Mouse (Mus musculus) MEL (cell line): ENCODE results near the gene Cyp4f17. TPM values are rescaled to one million over a fixed set of nuclear protein-coding genes. Genes with fewer than 3 reads are reported as not detected.

Experiments used
- DNase-seq: peaks from one replicate; pipeline ENCODE4 v3.0.0; 2011; ENCODE audit warnings: low read depth, low spot score
- H3K27ac ChIP-seq: 2 replicates; pipeline ENCODE4 v1.5.1; 2012; ENCODE audit warnings: low read depth, mild to moderate bottlenecking, control low read depth, low read length, moderate library complexity; ENCODE audit not compliant: control insufficient read depth
- H3K27me3 ChIP-seq, 2 experiments: fragments of 150-350 bp in 1 of 2; sonication (generic) in 1 of 2; 2 replicates each; pipeline ENCODE4 v1.6.1; 2012; ENCODE audit warnings: low read length in 2 of 2, mild to moderate bottlenecking in 2 of 2, improper control_type of control experiment in 1 of 2, moderate library complexity in 1 of 2; ENCODE audit not compliant: insufficient read depth in 2 of 2, control insufficient read depth in 1 of 2
- H3K36me3 ChIP-seq, 2 experiments: 2 replicates each; pipeline ENCODE4 v1.6.1; 2012 to 2014; ENCODE audit warnings: low read length in 2 of 2, improper control_type of control experiment in 1 of 2, inconsistent platforms in 1 of 2, mild to moderate bottlenecking in 1 of 2; ENCODE audit not compliant: insufficient read depth in 2 of 2, control insufficient read depth in 1 of 2
- H3K4me1 ChIP-seq, 2 experiments: fragments of 150-350 bp in 1 of 2; sonication (generic) in 1 of 2; 2 replicates each; pipeline ENCODE4 v1.6.1; 2012; ENCODE audit warnings: low read length in 2 of 2, improper control_type of control experiment in 1 of 2, mild to moderate bottlenecking in 1 of 2; ENCODE audit not compliant: insufficient read depth in 2 of 2, control insufficient read depth in 1 of 2
- H3K4me3 ChIP-seq, 2 experiments: fragments of 150-350 bp in 1 of 2; sonication (generic) in 1 of 2; 2 replicates each; pipeline ENCODE4 v1.5.1; 2012; ENCODE audit warnings: low read depth in 2 of 2, low read length in 2 of 2, mild to moderate bottlenecking in 2 of 2, moderate library complexity in 2 of 2, control low read depth in 1 of 2, improper control_type of control experiment in 1 of 2; ENCODE audit not compliant: control insufficient read depth in 1 of 2, insufficient read depth in 1 of 2
- H3K79me2 ChIP-seq: 2 replicates; pipeline ENCODE4 v1.6.1; 2012; ENCODE audit warnings: mild to moderate bottlenecking, low read length, moderate library complexity; ENCODE audit not compliant: control insufficient read depth, poor library complexity, insufficient read depth
- H3K9ac ChIP-seq: 2 replicates; pipeline ENCODE4 v1.6.1; 2012; ENCODE audit warnings: low read depth, mild to moderate bottlenecking, control low read depth, low read length, moderate library complexity; ENCODE audit not compliant: control insufficient read depth, poor library complexity, severe bottlenecking
- H3K9me3 ChIP-seq: fragments of 150-350 bp; sonication (generic); replicated peaks from 2 replicates; pipeline ENCODE4 v1.6.1; 2012; ENCODE audit warnings: mild to moderate bottlenecking, low read length, improper control_type of control experiment, moderate library complexity; ENCODE audit not compliant: insufficient read depth
- BHLHE40 ChIP-seq: IDR thresholded peaks from 2 replicates; pipeline ENCODE4 v1.6.1; 2012; ENCODE audit warnings: low read depth, mild to moderate bottlenecking, inconsistent platforms, low read length, improper control_type of control experiment, borderline replicate concordance
- CHD1 ChIP-seq: IDR thresholded peaks from 2 replicates; pipeline ENCODE4 v1.6.1; 2012; ENCODE audit warnings: low read depth, mild to moderate bottlenecking, inconsistent platforms, low read length, improper control_type of control experiment
- CTCF ChIP-seq, 3 experiments: IDR thresholded peaks in 2 of 3; conservative IDR thresholded peaks in 1 of 3; 2 replicates each; pipeline ENCODE4 v1.5.1; 2011 to 2012; ENCODE audit warnings: low read length in 3 of 3, low read depth in 2 of 3, mild to moderate bottlenecking in 2 of 3, improper control_type of control experiment in 1 of 3, inconsistent platforms in 1 of 3, mixed read lengths in 1 of 3, moderate library complexity in 1 of 3; ENCODE audit not compliant: control insufficient read depth in 1 of 3, insufficient read depth in 1 of 3, poor library complexity in 1 of 3, severe bottlenecking in 1 of 3
- E2F4 ChIP-seq: IDR thresholded peaks from 2 replicates; pipeline ENCODE4 v1.6.1; 2011; ENCODE audit warnings: low read depth, low read length, improper control_type of control experiment, borderline replicate concordance
- ETS1 ChIP-seq: IDR thresholded peaks from 2 replicates; pipeline ENCODE4 v1.6.1; 2012; ENCODE audit warnings: low read depth, mild to moderate bottlenecking, inconsistent platforms, low read length, improper control_type of control experiment, moderate library complexity
- GATA1 ChIP-seq: IDR thresholded peaks from 2 replicates; pipeline ENCODE4 v1.6.1; 2011; ENCODE audit warnings: low read depth, low read length, improper control_type of control experiment
- HCFC1 ChIP-seq: IDR thresholded peaks from 2 replicates; pipeline ENCODE4 v1.6.1; 2012; ENCODE audit warnings: low read depth, mild to moderate bottlenecking, inconsistent platforms, low read length, improper control_type of control experiment, moderate library complexity
- JUND ChIP-seq: IDR thresholded peaks from 2 replicates; pipeline ENCODE4 v1.6.1; 2011; ENCODE audit warnings: low read depth, mild to moderate bottlenecking, improper control_type of control experiment, low read length
- KAT2A ChIP-seq: conservative IDR thresholded peaks from 2 replicates; pipeline ENCODE4 v1.6.1; 2012; ENCODE audit warnings: low read depth, low read length, improper control_type of control experiment, inconsistent platforms
- MAFK ChIP-seq: IDR thresholded peaks from 2 replicates; pipeline ENCODE4 v1.6.1; 2011; ENCODE audit warnings: low read depth, mild to moderate bottlenecking, low read length, improper control_type of control experiment, borderline replicate concordance
- MAZ ChIP-seq: IDR thresholded peaks from 2 replicates; pipeline ENCODE4 v1.6.1; 2012; ENCODE audit warnings: low read depth, mild to moderate bottlenecking, inconsistent platforms, low read length, improper control_type of control experiment
- MXI1 ChIP-seq: IDR thresholded peaks from 2 replicates; pipeline ENCODE4 v1.6.1; 2011; ENCODE audit warnings: mild to moderate bottlenecking, low read depth, low read length, improper control_type of control experiment
- MYB ChIP-seq: IDR thresholded peaks from 2 replicates; pipeline ENCODE4 v1.6.1; 2011; ENCODE audit warnings: mild to moderate bottlenecking, low read depth, low read length, improper control_type of control experiment
- NELFE ChIP-seq: IDR thresholded peaks from 2 replicates; pipeline ENCODE4 v1.6.1; 2011; ENCODE audit warnings: low read depth, low read length, improper control_type of control experiment
- NRF1 ChIP-seq: IDR thresholded peaks from 2 replicates; pipeline ENCODE4 v1.6.1; 2014; ENCODE audit warnings: low read depth, mild to moderate bottlenecking, inconsistent platforms, low read length, improper control_type of control experiment, moderate library complexity; ENCODE audit not compliant: poor library complexity, insufficient read depth, severe bottlenecking
- POLR2A ChIP-seq, 2 experiments: IDR thresholded peaks; 2 replicates each; pipeline ENCODE4 v1.6.1; 2011 to 2012; ENCODE audit warnings: low read length in 2 of 2, mild to moderate bottlenecking in 2 of 2, control low read depth in 1 of 2, improper control_type of control experiment in 1 of 2, low read depth in 1 of 2, moderate library complexity in 1 of 2; ENCODE audit not compliant: control insufficient read depth in 1 of 2, insufficient read depth in 1 of 2, poor library complexity in 1 of 2
- POLR2AphosphoS2 ChIP-seq: IDR thresholded peaks from 2 replicates; pipeline ENCODE4 v1.6.1; 2011; ENCODE audit warnings: low read length, improper control_type of control experiment
- RAD21 ChIP-seq: IDR thresholded peaks from 2 replicates; pipeline ENCODE4 v1.6.1; 2011; ENCODE audit warnings: mild to moderate bottlenecking, low read depth, low read length, improper control_type of control experiment
- RCOR1 ChIP-seq: IDR thresholded peaks from 2 replicates; pipeline ENCODE4 v1.6.1; 2012; ENCODE audit warnings: low read depth, mild to moderate bottlenecking, inconsistent platforms, low read length, improper control_type of control experiment
- SIN3A ChIP-seq: IDR thresholded peaks from 2 replicates; pipeline ENCODE4 v1.6.1; 2012; ENCODE audit warnings: low read length, improper control_type of control experiment, inconsistent platforms
- SMC3 ChIP-seq: IDR thresholded peaks from 2 replicates; pipeline ENCODE4 v1.6.1; 2011; ENCODE audit warnings: low read depth, low read length, improper control_type of control experiment
- TAL1 ChIP-seq: IDR thresholded peaks from 2 replicates; pipeline ENCODE4 v1.6.1; 2012; ENCODE audit warnings: mild to moderate bottlenecking, inconsistent platforms, low read length, moderate library complexity, mixed read lengths
- TBP ChIP-seq: IDR thresholded peaks from 2 replicates; pipeline ENCODE4 v1.8.0; 2011; ENCODE audit warnings: low read depth, low read length, improper control_type of control experiment
- TCF12 ChIP-seq: IDR thresholded peaks from 2 replicates; pipeline ENCODE4 v1.6.1; 2014; ENCODE audit warnings: low read depth, mild to moderate bottlenecking, inconsistent platforms, low read length, improper control_type of control experiment, moderate library complexity
- UBTF ChIP-seq: IDR thresholded peaks from 2 replicates; pipeline ENCODE4 v1.6.1; 2012; ENCODE audit warnings: low read depth, mild to moderate bottlenecking, inconsistent platforms, low read length, improper control_type of control experiment, moderate library complexity, borderline replicate concordance; ENCODE audit not compliant: insufficient read depth
- polyA plus RNA-seq, 2 experiments: library from polyadenylated mRNA; stranded (reverse) in 1 of 2; unstranded in 1 of 2; fragments of >175 nt in 1 of 2; fragments of >200 nt in 1 of 2; gene quantifications; 2 replicates each; pipeline versions ENCODE4 v1.2.1 to v1.2.4; 2012; ENCODE audit warnings: low replicate concordance in 2 of 2, low read depth in 1 of 2; ENCODE audit not compliant: insufficient read length in 2 of 2, insufficient read depth in 1 of 2, missing spikeins in 1 of 2
- total RNA-seq: library from RNA; depleted of rRNA; stranded (reverse); fragments of 300-350 nt; gene quantifications from 2 replicates; pipeline ENCODE4 v1.2.3, GENCODE M21; 2012

The Cyp4f17 gene
- total and polyA plus RNA-seq, 3 experiments: 0.42 to 1.8 TPM; not detected in 1

DNA sequence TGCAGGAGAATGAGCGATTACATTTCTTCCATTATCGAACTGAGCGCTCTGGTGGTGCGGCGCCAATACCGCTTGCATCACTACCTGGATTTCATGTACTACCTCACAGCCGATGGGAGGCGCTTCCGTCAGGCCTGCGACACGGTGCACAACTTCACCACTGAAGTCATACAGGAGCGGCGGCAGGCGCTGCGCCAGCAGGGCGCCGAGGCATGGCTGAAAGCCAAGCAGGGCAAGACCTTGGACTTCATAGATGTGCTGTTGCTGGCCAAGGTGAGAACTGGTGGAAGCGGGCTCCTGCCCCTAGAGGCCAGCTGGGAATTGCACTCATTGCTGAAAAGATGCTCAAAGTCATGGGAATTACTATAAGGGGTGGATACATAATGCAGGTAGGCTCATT, 22.6 kb upstream of the Cyp4f17 start:
- Histone ChIP-seq H3K79me2 (no peaks in the 10 kb centered on the region), H3K4me3 (no peak overlapping the region), H3K27ac (no peak overlapping the region), H3K9me3 (no peaks in the 10 kb centered on the region), H3K4me1 (no peaks in the 10 kb centered on the region), H3K9ac (no peak overlapping the region), H3K36me3 (no peaks in the 10 kb centered on the region), H3K27me3 (no peaks in the 10 kb centered on the region; a peak in 1 of 4 replicates)
- TF ChIP-seq CTCF (IDR thresholded peaks at IDR 0.05 in 2 of 3, conservative IDR thresholded peaks at IDR 0.05 in 1 of 3; ENCODE audit: control insufficient read depth in 1 of 3, insufficient read depth in 1 of 3, low read depth in 2 of 3, low read length in 3 of 3, poor library complexity in 1 of 3, severe bottlenecking in 1 of 3) (peak; percentile 56 to 67 (median 64)), SMC3 (no peak), MAZ (no peak), RAD21 (peak; percentile 26)
- DNase-seq: peak; percentile 30

DNA sequence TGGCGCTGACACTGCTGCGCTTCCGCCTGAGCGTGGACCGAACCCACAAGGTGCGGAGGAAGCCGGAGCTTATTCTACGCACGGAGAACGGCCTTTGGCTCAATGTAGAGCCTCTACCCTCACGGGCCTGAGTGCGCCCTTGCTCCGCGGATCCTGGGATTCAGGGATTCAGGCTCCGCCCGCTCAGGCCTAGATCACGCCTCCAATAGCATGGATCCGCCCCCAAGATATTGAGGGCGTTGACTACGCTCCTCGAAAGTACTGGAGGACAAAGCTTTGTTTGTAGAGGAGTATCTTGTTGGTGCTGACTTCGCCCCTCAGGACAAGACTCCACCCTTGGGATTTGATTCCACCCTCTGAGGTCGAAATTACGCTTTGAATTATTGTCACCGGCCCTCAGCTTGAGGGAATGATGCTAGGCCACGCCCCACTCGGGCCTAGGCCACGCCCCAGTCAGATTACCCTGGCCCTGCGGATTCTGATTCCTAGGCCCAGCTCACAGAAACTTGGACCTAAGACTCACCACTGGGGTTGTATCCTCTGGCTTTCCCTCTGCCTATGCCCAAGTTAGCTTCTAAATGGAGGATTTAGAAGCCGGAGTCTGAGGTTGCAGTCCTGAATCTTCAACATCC, 13.4 kb upstream of the Cyp4f17 start:
- Histone ChIP-seq H3K9me3 (no peaks in the 10 kb centered on the region), H3K4me3 (no peak overlapping the region), H3K27ac (no peak overlapping the region), H3K36me3 (no peaks in the 10 kb centered on the region), H3K79me2 (no peaks in the 10 kb centered on the region), H3K9ac (no peak overlapping the region), H3K27me3 (peaks cover 0 to 1% of the 10 kb centered on the region in 2 experiments; a peak in 1 of 4 replicates), H3K4me1 (no peaks in the 10 kb centered on the region)
- DNase-seq: no peak
- TF ChIP-seq MYB (no peak), TAL1 (no peak), KAT2A (no peak), SMC3 (no peak), NELFE (no peak), TBP (no peak), GATA1 (no peak), POLR2AphosphoS2 (no peak), UBTF (no peak), NRF1 (no peak), TCF12 (no peak)

DNA sequence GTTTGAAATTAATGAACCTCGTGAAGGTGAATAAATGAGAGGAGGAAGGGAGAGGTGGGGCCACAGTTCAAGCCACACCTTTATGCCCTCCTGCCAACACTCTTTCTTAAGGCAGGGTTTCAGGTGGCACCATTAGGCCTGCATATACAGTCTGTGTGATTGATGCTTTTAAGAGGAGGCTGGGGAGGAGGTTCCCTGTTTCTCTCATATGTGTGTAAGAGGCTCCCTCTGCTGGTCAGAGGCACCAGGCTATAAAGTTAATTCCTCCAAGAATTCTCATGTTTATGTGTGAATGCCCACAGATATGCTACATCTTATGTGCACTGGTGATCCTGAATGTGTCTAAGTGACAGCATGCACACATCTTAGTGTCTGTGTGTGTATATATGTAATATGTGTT, 11.2 kb upstream of the Cyp4f17 start:
- Histone ChIP-seq H3K27me3 (peaks cover 0 to 2% of the 10 kb centered on the region in 2 experiments; a peak in 1 of 4 replicates), H3K79me2 (no peaks in the 10 kb centered on the region), H3K4me1 (no peaks in the 10 kb centered on the region), H3K9ac (no peak overlapping the region), H3K36me3 (no peaks in the 10 kb centered on the region), H3K9me3 (no peaks in the 10 kb centered on the region), H3K4me3 (no peak overlapping the region), H3K27ac (no peak overlapping the region)
- DNase-seq: peak; percentile 74
- no peak for TF ChIP-seq CHD1
- no peak for TF ChIP-seq JUND
- TF ChIP-seq POLR2A (IDR thresholded peaks at IDR 0.05; ENCODE audit: control insufficient read depth in 1 of 2, insufficient read depth in 1 of 2, low read depth in 1 of 2, low read length in 2 of 2, poor library complexity in 1 of 2): no peak
- TF ChIP-seq MAFK: no peak
- TF ChIP-seq BHLHE40: no peak
- TF ChIP-seq RAD21: peak; percentile 92
- TF ChIP-seq HCFC1: no peak
- TF ChIP-seq MXI1: no peak
- TF ChIP-seq RCOR1: no peak
- no peak for TF ChIP-seq E2F4
- no peak for TF ChIP-seq GATA1
- no peak for TF ChIP-seq SIN3A
- peak; percentile 61 to 92 (median 79) for TF ChIP-seq CTCF (IDR thresholded peaks at IDR 0.05 in 2 of 3, conservative IDR thresholded peaks at IDR 0.05 in 1 of 3; ENCODE audit: control insufficient read depth in 1 of 3, insufficient read depth in 1 of 3, low read depth in 2 of 3, low read length in 3 of 3, poor library complexity in 1 of 3, severe bottlenecking in 1 of 3)
- no peak for TF ChIP-seq NELFE
- TF ChIP-seq SMC3: peak; percentile 83
- TF ChIP-seq MAZ: no peak
- no peak for TF ChIP-seq TAL1
- TF ChIP-seq ETS1: no peak
